Mouse (Mus musculus) hindbrain, embryonic 14.5 days (tissue): ENCODE results near the gene Ncln. TPM values are rescaled to one million over a fixed set of nuclear protein-coding genes. Genes with fewer than 3 reads are reported as not detected.
"Not testable (repeated sequence)": the region's sequence is repeated elsewhere in the genome, so short reads cannot be mapped to it uniquely, and the experiment has no call there.

Experiments used
- ATAC-seq: fragments of 200-750 bp; cut with Nextera tagmentation; 2 replicates; pipeline ENCODE4 v1.8.0; 2017; ENCODE audit warnings: moderate number of reproducible peaks, mild to moderate bottlenecking, moderate TSS enrichment, moderate library complexity; ENCODE audit not compliant: low FRiP score
- DNase-seq: peaks from one replicate; pipeline ENCODE4 v3.0.0-alpha.2; 2015; ENCODE audit warnings: low spot score
- H3K27ac ChIP-seq: fragments of 300-500 bp; sonication (generic); 2 replicates; pipeline ENCODE4 v1.5.1; 2014; ENCODE audit warnings: mild to moderate bottlenecking, moderate library complexity
- H3K27me3 ChIP-seq: fragments of 300-500 bp; sonication (generic); 2 replicates; pipeline ENCODE4 v1.6.1; 2014; ENCODE audit warnings: mild to moderate bottlenecking, low read length, mixed read lengths; ENCODE audit not compliant: control insufficient read depth, insufficient read depth
- H3K36me3 ChIP-seq: fragments of 300-500 bp; sonication (generic); replicated peaks from 2 replicates; pipeline ENCODE4 v1.6.1; 2014; ENCODE audit not compliant: control insufficient read depth, insufficient read depth
- H3K4me1 ChIP-seq: fragments of 300-500 bp; sonication (generic); replicated peaks from 2 replicates; pipeline ENCODE4 v1.6.1; 2014; ENCODE audit warnings: antibody characterized with exemption, low read length, mixed read lengths; ENCODE audit not compliant: control insufficient read depth, insufficient read depth
- H3K4me2 ChIP-seq: fragments of 300-500 bp; sonication (generic); replicated peaks from 2 replicates; pipeline ENCODE4 v1.6.1; 2014; ENCODE audit warnings: mild to moderate bottlenecking, moderate library complexity
- H3K4me3 ChIP-seq: fragments of 300-500 bp; sonication (generic); replicated peaks from 2 replicates; pipeline ENCODE4 v1.5.1; 2014; ENCODE audit warnings: mild to moderate bottlenecking, low read length
- H3K9ac ChIP-seq: fragments of 300-500 bp; sonication (generic); 2 replicates; pipeline ENCODE4 v1.6.1; 2014
- H3K9me3 ChIP-seq: fragments of 300-500 bp; sonication (generic); 2 replicates; pipeline ENCODE4 v1.6.1; 2016; ENCODE audit warnings: low read length; ENCODE audit not compliant: control insufficient read depth
- WGBS: fragments of 180-500 bp; shearing (Covaris S2); extraction: QIAGEN DNeasy Blood & Tissue Kit; methylation state at CpG from one replicate; pipeline ENCODE4 v1.1.7; 2014; 5-methylcytosine and 5-hydroxymethylcytosine counted together
- microRNA-seq: library from miRNA; unstranded; fragments of <30 nt; microRNA quantifications from one replicate; pipeline ENCODE4, GENCODE M21; 2016
- polyA plus RNA-seq: library from polyadenylated mRNA; unstranded; fragments of >200 nt; fragmentation: Nextera tagmentation; extraction: Ambion mirVana; gene quantifications from 2 replicates; pipeline ENCODE4 v1.2.1, GENCODE M21; 2014

Ncln gene
- polyA plus RNA-seq, 1 experiment from 2014 or later: 59.0 TPM

- no peak overlapping the region for H3K27ac ChIP-seq
- no peak for DNase-seq
- ATAC-seq: no peak
- H3K4me1 ChIP-seq: no peaks in the 10 kb centered on the region
- no peaks in the 10 kb centered on the region for H3K9me3 ChIP-seq
- H3K4me3 ChIP-seq: no peak overlapping the region
- H3K4me2 ChIP-seq: no peak overlapping the region
- peaks cover 57% of the 10 kb centered on the region for H3K27me3 ChIP-seq
- 7% methylated on average over 36 of the region's 36 CpGs for WGBS
- no peaks in the 10 kb centered on the region for H3K36me3 ChIP-seq
- no peak overlapping the region for H3K9ac ChIP-seq
These were observed 43.8 kb downstream of the Ncln start for GRCm38 (mm10) chr10:81452237-81452946.

GRCm38 (mm10) chr10:81451365-81451745 is 44.8 kb downstream of the Ncln start:
- H3K27me3 ChIP-seq: peaks cover 58% of the 10 kb centered on the region
- H3K9me3 ChIP-seq: no peaks in the 10 kb centered on the region
- no peak overlapping the region for H3K4me2 ChIP-seq
- H3K27ac ChIP-seq: no peak overlapping the region
- no peaks in the 10 kb centered on the region for H3K4me1 ChIP-seq
- DNase-seq (no peak), ATAC-seq (no peak)
- no peaks in the 10 kb centered on the region for H3K36me3 ChIP-seq
- H3K9ac ChIP-seq: no peak overlapping the region
- WGBS: 63% methylated on average over 6 of the region's 6 CpGs
- H3K4me3 ChIP-seq: no peak overlapping the region

- DNase-seq (no peak), ATAC-seq (no peak)
- Histone ChIP-seq H3K4me2 (no peak overlapping the region), H3K4me1 (no peaks in the 10 kb centered on the region), H3K9me3 (no peaks in the 10 kb centered on the region), H3K36me3 (no peaks in the 10 kb centered on the region), H3K27me3 (peaks cover 56% of the 10 kb centered on the region), H3K4me3 (no peak overlapping the region), H3K9ac (no peak overlapping the region), H3K27ac (no peak overlapping the region)
- 57% methylated on average over 9 of the region's 9 CpGs for WGBS
These were observed 45.4 kb downstream of the Ncln start for GRCm38 (mm10) chr10:81450641-81451364.

GRCm38 (mm10) chr10:81450140-81450539 is 46.1 kb downstream of the Ncln start:
- peak; percentile 78 for ATAC-seq
- Histone ChIP-seq H3K4me3 (no peak overlapping the region), H3K9me3 (no peaks in the 10 kb centered on the region), H3K4me2 (no peak overlapping the region), H3K27me3 (peaks cover 49% of the 10 kb centered on the region), H3K36me3 (no peaks in the 10 kb centered on the region), H3K27ac (no peak overlapping the region), H3K9ac (no peak overlapping the region), H3K4me1 (no peaks in the 10 kb centered on the region)
- peak; percentile 97 for DNase-seq
- 1% methylated on average over 7 of the region's 7 CpGs for WGBS

GRCm38 (mm10) chr10:81445516-81445915 is 50.7 kb downstream of the Ncln start:
- WGBS: 47% methylated on average over 2 of the region's 2 CpGs
- H3K36me3 ChIP-seq, H3K4me1 ChIP-seq, H3K4me3 ChIP-seq, H3K27me3 ChIP-seq, H3K4me2 ChIP-seq, H3K9ac ChIP-seq, ATAC-seq, H3K27ac ChIP-seq, H3K9me3 ChIP-seq, DNase-seq: not testable (repeated sequence)

GRCm38 (mm10) chr10:81441019-81441418 is 55.2 kb downstream of the Ncln start:
- DNase-seq: no peak
- Histone ChIP-seq H3K27ac (no peak overlapping the region), H3K4me1 (0 out of 2 replicates have a peak, but pooled peaks cover under 1% of the 10 kb centered on the region), H3K4me2 (no peak overlapping the region), H3K27me3 (0 out of 2 replicates have a peak, but pooled peaks cover 6% of the 10 kb centered on the region), H3K9ac (no peak overlapping the region), H3K4me3 (no peak overlapping the region), H3K9me3 (no peaks in the 10 kb centered on the region), H3K36me3 (no peaks in the 10 kb centered on the region)
- no peak for ATAC-seq

Small RNA genes lying within 50 kb of the gene (microRNA-seq; reads per million reads assigned to microRNA genes)
- not detected for gene Gm25595

Other genes starting within 250 kb of the Ncln start
- 30.2 and 37.0 TPM in 2 replicates for gene Matk, start 243.5 kb downstream of the Ncln start, polyA plus RNA-seq
- gene Mrpl54, start 229.5 kb downstream of the Ncln start, polyA plus RNA-seq: 136 and 142 TPM in 2 replicates
- 26.4 and 31.5 TPM in 2 replicates for gene Apba3, start 229.4 kb downstream of the Ncln start, polyA plus RNA-seq
- 3.9 and 6.0 TPM in 2 replicates for gene Tjp3, start 204.8 kb downstream of the Ncln start, polyA plus RNA-seq
- gene Pip5k1c, start 203.4 kb downstream of the Ncln start, polyA plus RNA-seq: 137 and 151 TPM in 2 replicates
- gene Cactin, start 175.3 kb downstream of the Ncln start, polyA plus RNA-seq: 18.7 and 20.6 TPM in 2 replicates
- gene Tbxa2r, start 167.7 kb downstream of the Ncln start, polyA plus RNA-seq: 4.3 and 5.4 TPM in 2 replicates
- not detected in 2 replicates for gene Gipc3, start 153.1 kb downstream of the Ncln start, polyA plus RNA-seq
- 29.0 and 34.0 TPM in 2 replicates for gene Hmg20b, start 145.9 kb downstream of the Ncln start, polyA plus RNA-seq
- 7.8 and 10.0 TPM in 2 replicates for gene Mfsd12, start 138.9 kb downstream of the Ncln start, polyA plus RNA-seq
- gene 4930404N11Rik, start 130.6 kb downstream of the Ncln start, polyA plus RNA-seq: 0.30 and 0.59 TPM in 2 replicates
- 119 and 125 TPM in 2 replicates for gene Fzr1, start 117.9 kb downstream of the Ncln start, polyA plus RNA-seq
- 68.9 TPM in 2 replicates for gene Dohh, start 112.0 kb downstream of the Ncln start, polyA plus RNA-seq
- gene Gm48551, start 111.9 kb downstream of the Ncln start, polyA plus RNA-seq: 5.5 and 5.7 TPM in 2 replicates
- 1.9 and 2.2 TPM in 2 replicates for gene Gm48552, start 107.4 kb downstream of the Ncln start, polyA plus RNA-seq
- gene Smim24, start 103.3 kb downstream of the Ncln start, polyA plus RNA-seq: 0.84 and 1.3 TPM in 2 replicates
- gene Nfic, start 40.8 kb downstream of the Ncln start, polyA plus RNA-seq: 17.3 and 25.8 TPM in 2 replicates
- 46.6 and 55.9 TPM in 2 replicates for gene Celf5, start 13.7 kb downstream of the Ncln start, polyA plus RNA-seq
- gene S1pr4, start 3.7 kb upstream of the Ncln start, polyA plus RNA-seq: 0.70 and 0.81 TPM in 2 replicates
- gene Gna15, start 27.8 kb upstream of the Ncln start, polyA plus RNA-seq: 1.1 and 1.2 TPM in 2 replicates
- 87.5 and 95.5 TPM in 2 replicates for gene Gna11, start 48.8 kb upstream of the Ncln start, polyA plus RNA-seq
- 524 and 550 TPM in 2 replicates for gene Aes, start 63.1 kb upstream of the Ncln start, polyA plus RNA-seq
- 24.5 and 29.7 TPM in 2 replicates for gene Tle2, start 78.2 kb upstream of the Ncln start, polyA plus RNA-seq
- 4.2 and 4.8 TPM in 2 replicates for gene Tle6, start 104.7 kb upstream of the Ncln start, polyA plus RNA-seq
- 0.90 and 1.1 TPM in 2 replicates for gene BC025920, start 109.9 kb upstream of the Ncln start, polyA plus RNA-seq
- 39.9 and 42.1 TPM in 2 replicates for gene Sirt6, start 131.4 kb upstream of the Ncln start, polyA plus RNA-seq
- 11.8 and 12.6 TPM in 2 replicates for gene Ankrd24, start 132.1 kb upstream of the Ncln start, polyA plus RNA-seq
- 6.5 and 6.9 TPM in 2 replicates for gene Gm10778, start 152.7 kb upstream of the Ncln start, polyA plus RNA-seq
- gene Zfp433, start 208.4 kb upstream of the Ncln start, polyA plus RNA-seq: 19.2 and 20.5 TPM in 2 replicates